Mouse (Mus musculus) ES-Bruce4 (cell line): Measurements from ENCODE around the gene Zfp119a. TPM values are rescaled to one million over a fixed set of nuclear protein-coding genes. Genes with fewer than 3 reads are reported as not detected.
"Not testable (repeated sequence)": the region's sequence is repeated elsewhere in the genome, so short reads cannot be mapped to it uniquely, and the experiment has no call there.

ENCODE experiments used
- H3K27ac ChIP-seq: 2 replicates; pipeline ENCODE4 v1.5.1; 2012; ENCODE audit warnings: low read length, inconsistent platforms; ENCODE audit not compliant: insufficient read depth
- H3K27me3 ChIP-seq: 2 replicates; pipeline ENCODE4 v1.6.1; 2012; ENCODE audit warnings: mild to moderate bottlenecking, low read length, inconsistent platforms; ENCODE audit not compliant: control insufficient read depth, poor library complexity, insufficient read depth, severe bottlenecking
- H3K36me3 ChIP-seq: 2 replicates; pipeline ENCODE4 v1.6.1; 2012; ENCODE audit warnings: inconsistent platforms, mild to moderate bottlenecking, low read length, moderate library complexity; ENCODE audit not compliant: control insufficient read depth, poor library complexity, insufficient read depth, severe bottlenecking
- H3K4me1 ChIP-seq: one replicate; pipeline ENCODE4 v1.8.1; 2011; ENCODE audit warnings: low read length; ENCODE audit not compliant: control insufficient read depth, insufficient read depth
- H3K4me3 ChIP-seq: 2 replicates; pipeline ENCODE4 v1.5.1; 2011; ENCODE audit warnings: low read depth, mild to moderate bottlenecking, low read length
- H3K9ac ChIP-seq: 2 replicates; pipeline ENCODE4 v1.6.1; 2012; ENCODE audit warnings: low read depth, mild to moderate bottlenecking, inconsistent platforms; ENCODE audit not compliant: poor library complexity, severe bottlenecking
- H3K9me3 ChIP-seq: replicated peaks from 2 replicates; pipeline ENCODE4 v1.6.1; 2012; ENCODE audit warnings: mild to moderate bottlenecking, low read length, inconsistent platforms; ENCODE audit not compliant: control insufficient read depth, poor library complexity, insufficient read depth, severe bottlenecking
- CTCF ChIP-seq: IDR thresholded peaks from one replicate; pipeline ENCODE4 v1.8.1; 2011; ENCODE audit warnings: low read depth, low read length
- EP300 ChIP-seq: IDR thresholded peaks from 2 replicates; pipeline ENCODE4 v1.6.1; 2011; ENCODE audit warnings: low read depth, low read length; ENCODE audit not compliant: insufficient read depth
- POLR2A ChIP-seq: IDR thresholded peaks from one replicate; pipeline ENCODE4 v1.8.1; 2011; ENCODE audit warnings: low read length; ENCODE audit not compliant: insufficient read depth
- polyA plus RNA-seq: library from polyadenylated mRNA; stranded (reverse); fragments of >200 nt; gene quantifications from 2 replicates; pipeline ENCODE4 v1.2.4, GENCODE M21; 2011; ENCODE audit warnings: low read depth; ENCODE audit not compliant: missing spikeins, insufficient read depth, insufficient read length

Zfp119a gene
- polyA plus RNA-seq, 1 experiment: 3.7 TPM

DNA sequence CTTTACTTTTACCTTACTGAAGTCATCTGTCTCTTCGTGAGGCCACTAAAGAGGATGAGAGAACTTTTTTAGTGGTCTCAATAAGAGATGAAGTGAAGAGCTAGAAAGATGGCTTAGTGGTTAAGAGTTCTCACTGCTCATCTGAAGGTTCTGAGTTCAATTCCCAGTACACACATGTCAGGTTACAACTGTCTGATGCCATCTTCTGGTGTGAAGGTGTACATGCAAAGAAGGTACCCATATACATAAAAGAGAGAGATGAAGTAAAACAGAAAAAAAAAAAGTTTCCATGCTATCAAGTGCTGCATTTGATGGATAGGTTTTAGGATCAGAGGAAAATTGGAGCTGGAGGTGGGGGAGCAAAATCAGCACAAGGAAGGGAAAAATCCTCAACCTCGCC lies 6.2 kb upstream of the Zfp119a start:
- TF ChIP-seq CTCF (no peak), POLR2A (no peak), EP300 (no peak)
- Histone ChIP-seq H3K9ac (no peak overlapping the region), H3K36me3 (no peaks in the 10 kb centered on the region), H3K27me3 (no peaks in the 10 kb centered on the region), H3K4me1 (peaks cover 2% of the 10 kb centered on the region), H3K9me3 (no peaks in the 10 kb centered on the region), H3K27ac (no peak overlapping the region), H3K4me3 (no peak overlapping the region)

DNA sequence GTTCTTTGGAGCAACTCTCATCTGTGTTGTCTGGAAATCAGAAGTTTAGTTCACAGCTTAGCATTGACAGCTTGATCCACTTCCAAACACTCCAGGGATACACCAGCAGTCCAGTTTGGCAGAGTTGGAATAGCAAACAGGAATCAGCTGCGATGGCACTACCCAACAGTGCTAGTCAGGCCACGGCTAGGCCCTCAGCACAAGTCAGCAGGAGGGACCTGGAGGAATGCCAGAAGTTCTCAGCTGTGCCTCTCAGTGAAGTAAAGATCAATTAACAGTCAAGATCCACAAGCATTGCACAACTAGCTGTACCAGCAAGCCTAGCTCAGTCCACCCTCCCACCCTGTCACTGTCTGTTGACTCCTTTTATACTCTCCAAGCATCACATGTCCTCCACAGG lies 4.9 kb upstream of the Zfp119a start:
- no peak overlapping the region for H3K9ac ChIP-seq
- no peaks in the 10 kb centered on the region for H3K36me3 ChIP-seq
- H3K4me3 ChIP-seq: no peak overlapping the region
- peaks cover 2% of the 10 kb centered on the region for H3K4me1 ChIP-seq
- H3K9me3 ChIP-seq: no peaks in the 10 kb centered on the region
- no peak overlapping the region for H3K27ac ChIP-seq
- no peak for TF ChIP-seq POLR2A
- no peak for TF ChIP-seq EP300
- TF ChIP-seq CTCF: no peak
- H3K27me3 ChIP-seq: no peaks in the 10 kb centered on the region

DNA sequence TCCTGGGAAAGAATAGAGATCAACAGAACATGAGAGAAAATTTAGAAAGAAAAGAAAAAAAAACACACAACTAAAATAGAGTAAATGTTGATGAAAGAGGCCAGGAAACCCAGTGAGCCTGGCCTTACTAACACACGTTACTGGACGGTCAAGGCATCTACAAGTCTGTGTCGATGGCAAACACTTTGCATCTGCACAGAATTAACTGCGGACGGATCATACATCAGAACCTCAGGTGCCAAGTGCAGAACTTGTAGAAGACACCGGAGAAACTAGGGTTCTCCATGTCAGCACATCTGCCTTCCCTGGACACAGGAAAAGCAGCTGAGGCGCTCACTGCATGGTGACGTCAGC lies 471 bp downstream of the Zfp119a start:
- H3K36me3 ChIP-seq: not testable (repeated sequence)
- H3K27ac ChIP-seq: 0 out of 2 replicates have a peak overlapping the region, but pooled peaks have one; percentile 51
- peak overlapping the region; percentile 66 for H3K9ac ChIP-seq

DNA sequence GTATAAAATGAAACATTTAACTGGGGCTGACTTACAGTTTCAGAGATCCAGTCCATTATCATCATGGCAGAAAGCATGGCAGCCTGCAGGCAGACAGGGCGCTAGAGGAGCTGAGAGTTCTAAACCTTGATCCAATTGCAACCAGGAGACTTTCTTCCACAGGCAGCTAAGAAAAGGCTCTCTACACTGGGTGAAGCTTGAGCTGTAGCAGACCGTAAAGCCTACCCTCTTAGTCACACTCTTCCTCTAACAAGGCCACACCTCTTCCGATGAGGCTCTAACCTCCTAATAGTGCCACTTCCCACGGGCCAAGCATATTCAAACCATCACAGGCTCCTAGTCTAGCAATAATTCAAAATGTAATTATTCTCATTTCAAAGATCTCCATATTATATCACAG lies 1.5 kb downstream of the Zfp119a start:
- no peak overlapping the region for H3K27ac ChIP-seq
- H3K9ac ChIP-seq: no peak overlapping the region
- no peaks in the 10 kb centered on the region for H3K27me3 ChIP-seq
- H3K4me3 ChIP-seq: no peak overlapping the region
- no peak for TF ChIP-seq CTCF
- no peak for TF ChIP-seq POLR2A
- no peak for TF ChIP-seq EP300
- H3K36me3 ChIP-seq: no peaks in the 10 kb centered on the region
- H3K4me1 ChIP-seq: no peaks in the 10 kb centered on the region
- H3K9me3 ChIP-seq: no peaks in the 10 kb centered on the region

More for the DNA sequence above, 471 bp downstream of the Zfp119a start:
- H3K4me3 ChIP-seq: peak overlapping the region; percentile 62
- not testable (repeated sequence) for H3K4me1 ChIP-seq, H3K9me3 ChIP-seq, H3K27me3 ChIP-seq

DNA sequence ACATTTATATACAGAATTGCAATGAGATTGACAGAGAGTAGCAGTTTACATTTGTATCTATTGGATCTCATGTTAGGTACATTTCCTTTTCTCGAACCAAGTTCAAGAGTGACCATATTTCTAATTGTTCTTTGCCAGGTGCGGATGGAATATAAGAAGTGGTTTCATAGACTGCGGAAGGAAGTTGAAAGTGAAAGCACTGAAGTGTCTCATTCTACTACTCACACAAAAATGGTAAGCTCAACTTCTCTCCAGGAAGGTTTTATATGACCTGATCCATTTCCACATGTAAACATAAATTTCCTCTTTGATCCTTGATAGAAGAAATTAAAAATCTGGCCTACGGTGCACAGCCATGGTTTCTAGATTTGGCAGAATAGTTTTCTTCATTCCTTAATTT lies 35.7 kb downstream of the Zfp119a start:
- TF ChIP-seq EP300 (no peak), POLR2A (no peak), CTCF (no peak)
- Histone ChIP-seq H3K36me3 (no peaks in the 10 kb centered on the region), H3K9me3 (peaks cover 3% of the 10 kb centered on the region; the same call in 1 of the 2 replicates), H3K27ac (no peak overlapping the region), H3K9ac (no peak overlapping the region), H3K4me3 (no peak overlapping the region), H3K4me1 (no peaks in the 10 kb centered on the region), H3K27me3 (no peaks in the 10 kb centered on the region)

DNA sequence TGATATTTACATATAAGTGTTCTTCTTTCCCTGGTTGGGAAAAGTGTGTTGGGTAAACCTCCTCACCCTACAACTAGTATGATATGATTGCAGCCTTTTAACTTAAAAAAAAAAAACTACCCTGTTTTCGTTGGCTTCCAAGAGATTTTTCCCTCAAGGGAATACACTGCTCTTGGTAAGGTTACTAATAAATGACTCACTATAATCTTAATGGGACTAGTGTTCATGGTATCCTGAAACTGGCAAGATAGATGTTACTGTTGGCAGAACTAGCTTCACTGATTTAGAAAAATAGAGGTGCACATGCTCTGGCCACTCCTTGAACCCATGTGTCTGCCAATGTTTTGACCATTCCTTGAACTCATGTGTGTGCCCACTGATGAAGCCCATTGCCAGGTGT lies 57.2 kb downstream of the Zfp119a start:
- no peaks in the 10 kb centered on the region for H3K36me3 ChIP-seq
- no peak overlapping the region for H3K4me3 ChIP-seq
- TF ChIP-seq CTCF: no peak
- TF ChIP-seq EP300: no peak
- TF ChIP-seq POLR2A: no peak
- no peak overlapping the region for H3K27ac ChIP-seq
- H3K27me3 ChIP-seq: no peaks in the 10 kb centered on the region
- H3K9ac ChIP-seq: no peak overlapping the region
- no peaks in the 10 kb centered on the region for H3K9me3 ChIP-seq
- no peaks in the 10 kb centered on the region for H3K4me1 ChIP-seq

DNA sequence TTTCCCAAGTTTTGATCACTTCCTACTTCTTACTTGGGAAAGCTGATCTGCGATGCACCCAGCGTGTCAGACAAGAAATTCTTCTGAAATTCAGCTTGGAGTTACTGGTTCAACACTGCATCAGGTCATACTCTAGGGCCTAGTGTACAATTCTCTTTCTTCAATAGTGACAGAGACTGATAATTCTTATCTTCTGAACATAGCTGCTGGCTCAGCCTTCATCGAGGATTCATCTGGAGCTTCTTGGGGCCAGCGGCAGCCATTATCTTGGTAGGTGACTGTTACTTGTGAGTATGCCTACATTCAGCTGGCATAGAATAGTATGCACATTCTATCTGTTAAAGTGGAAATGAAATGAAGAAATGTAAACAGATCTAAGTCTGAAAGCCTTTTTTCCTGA lies 61.9 kb downstream of the Zfp119a start:
- Histone ChIP-seq H3K4me1 (no peaks in the 10 kb centered on the region), H3K27ac (no peak overlapping the region), H3K4me3 (no peak overlapping the region), H3K36me3 (no peaks in the 10 kb centered on the region), H3K27me3 (no peaks in the 10 kb centered on the region), H3K9ac (no peak overlapping the region), H3K9me3 (no peaks in the 10 kb centered on the region)
- TF ChIP-seq POLR2A (no peak), CTCF (no peak), EP300 (no peak)

Other genes starting within 250 kb of the Zfp119a start
- gene Pot1b, start 166.3 kb downstream of the Zfp119a start, polyA plus RNA-seq: 17.8 and 21.0 TPM in 2 replicates
- not detected in 2 replicates for gene Adgre4, start 128.9 kb downstream of the Zfp119a start, polyA plus RNA-seq
- gene Zfp959, start 13.2 kb upstream of the Zfp119a start, polyA plus RNA-seq: 8.4 and 10.0 TPM in 2 replicates
- gene Zfp119b, start 70.6 kb upstream of the Zfp119a start, polyA plus RNA-seq: 7.5 and 7.8 TPM in 2 replicates
- not detected in 2 replicates for gene Ebi3, start 73.7 kb upstream of the Zfp119a start, polyA plus RNA-seq
- gene Yju2, start 80.2 kb upstream of the Zfp119a start, polyA plus RNA-seq: 10.7 and 11.0 TPM in 2 replicates
- 2.5 and 4.3 TPM in 2 replicates for gene Shd, start 91.5 kb upstream of the Zfp119a start, polyA plus RNA-seq
- 22.0 and 46.7 TPM in 2 replicates for gene Fsd1, start 107.6 kb upstream of the Zfp119a start, polyA plus RNA-seq
- 16.7 and 18.1 TPM in 2 replicates for gene Stap2, start 126.7 kb upstream of the Zfp119a start, polyA plus RNA-seq
- 61.9 and 69.3 TPM in 2 replicates for gene Mpnd, start 126.8 kb upstream of the Zfp119a start, polyA plus RNA-seq
- gene Sh3gl1, start 157.7 kb upstream of the Zfp119a start, polyA plus RNA-seq: 52.3 and 57.0 TPM in 2 replicates
- gene Chaf1a, start 161.5 kb upstream of the Zfp119a start, polyA plus RNA-seq: 33.6 and 38.5 TPM in 2 replicates
- gene Ubxn6, start 196.1 kb upstream of the Zfp119a start, polyA plus RNA-seq: 38.4 and 38.7 TPM in 2 replicates
- 77.5 and 82.8 TPM in 2 replicates for gene Hdgfl2, start 200.7 kb upstream of the Zfp119a start, polyA plus RNA-seq
- gene Plin4, start 230.9 kb upstream of the Zfp119a start, polyA plus RNA-seq: 0.21 and 0.35 TPM in 2 replicates
- gene Plin5, start 238.7 kb upstream of the Zfp119a start, polyA plus RNA-seq: 0.90 and 1.0 TPM in 2 replicates
- gene Lrg1, start 243.1 kb upstream of the Zfp119a start, polyA plus RNA-seq: not detected in 2 replicates